Mouse (Mus musculus): ENCODE measurements around the gene Olfr1512. TPM values are rescaled to one million over a fixed set of nuclear protein-coding genes. Genes with fewer than 3 reads are reported as not detected.

Gene Olfr1512
- total RNA-seq, 1 experiment = not detected

- TF ChIP-seq MAFK (IDR thresholded peaks at IDR 0.05; ENCODE audit: insufficient read depth, low read depth, low read length) (no peak), ZC3H11A (IDR thresholded peaks at IDR 0.05; ENCODE audit: borderline replicate concordance, low read depth, low read length) (no peak), ZNF384 (IDR thresholded peaks at IDR 0.05; ENCODE audit: low read depth, low read length) (no peak), HCFC1 (IDR thresholded peaks at IDR 0.05; ENCODE audit: borderline replicate concordance, insufficient read depth, low read length) (no peak), CHD2 (IDR thresholded peaks at IDR 0.05; ENCODE audit: low read depth, low read length) (no peak)
- peaks cover 8 to 11% of the 10 kb centered on the region in 2 experiments for H3K4me1 ChIP-seq (ENCODE audit: control insufficient read depth in 2 of 2, insufficient read depth in 2 of 2, low read length in 2 of 2, poor library complexity in 1 of 2)
- no peak for DNase-seq (ENCODE audit: low read depth, low spot score)
- no peak overlapping the region for H3K27ac ChIP-seq (ENCODE audit: insufficient read depth, low read depth, low read length, poor library complexity, severe bottlenecking)
- no peaks in the 10 kb centered on the region for H3K36me3 ChIP-seq (ENCODE audit: control insufficient read depth, insufficient read depth, low read length, poor library complexity, severe bottlenecking)
- H3K9ac ChIP-seq (ENCODE audit: insufficient read depth, low read depth, low read length, poor library complexity, severe bottlenecking) = no peak overlapping the region
- H3K9me3 ChIP-seq (ENCODE audit: control insufficient read depth, insufficient read depth, low read depth, low read length) = no peaks in the 10 kb centered on the region
- in situ Hi-C loops (cut with MboI; ENCODE audit: low sequenced_read_pairs in 2 of 2, unreplicated experiment in 2 of 2) = loop anchor here in 1 of 2 experiments (25.0 kb wide), 1 partner anchor 420 kb away; the partner anchor contains the start of genes Ndrg2, Rnase13 and Tppp2
- H3K4me3 ChIP-seq (ENCODE audit: insufficient read depth in 1 of 2, low read depth in 1 of 2, low read length in 2 of 2, poor library complexity in 1 of 2, severe bottlenecking in 1 of 2) = no peak overlapping the region
These were observed 46.8 kb downstream of the Olfr1512 start for GRCm38 (mm10) chr14:52332171-52332570.

DNA sequence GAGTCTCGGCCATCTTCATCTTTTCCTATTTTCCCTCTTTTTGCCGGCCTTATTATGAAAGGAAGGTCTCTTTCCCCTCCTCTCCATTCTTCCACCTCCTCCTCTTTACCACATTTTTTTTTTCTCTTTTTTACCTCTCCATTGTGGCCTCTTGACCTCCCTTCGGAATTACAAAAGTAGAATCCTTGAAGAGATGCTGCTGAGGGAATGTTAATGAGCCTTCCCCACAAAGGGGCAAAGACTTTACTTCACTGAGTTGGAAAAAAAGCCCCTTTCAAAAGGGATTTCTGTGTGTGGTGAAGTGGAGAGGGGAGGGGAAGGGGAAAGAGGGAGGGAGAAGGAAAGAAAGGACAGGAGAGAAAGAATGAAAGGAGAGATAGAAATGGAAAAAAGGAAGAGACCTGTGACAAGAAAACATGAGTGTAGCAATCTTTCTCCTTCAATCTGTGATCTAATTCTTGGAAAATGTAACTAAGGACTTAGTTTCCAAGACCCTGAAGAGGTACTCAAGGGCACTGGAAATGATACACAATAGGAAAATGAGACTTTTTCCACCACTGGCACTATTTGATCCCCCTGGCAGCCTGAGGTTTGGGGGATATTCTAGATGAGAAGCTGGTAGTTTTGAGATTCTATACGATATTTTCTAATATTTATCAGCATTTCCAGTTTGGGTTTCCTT lies 47.8 kb downstream of the Olfr1512 start:
- Histone ChIP-seq H3K4me1 (ENCODE audit: control insufficient read depth in 2 of 2, insufficient read depth in 2 of 2, low read length in 2 of 2, poor library complexity in 1 of 2) (peaks cover 12% of the 10 kb centered on the region in 2 experiments), H3K36me3 (ENCODE audit: control insufficient read depth, insufficient read depth, low read length, poor library complexity, severe bottlenecking) (no peaks in the 10 kb centered on the region), H3K9me3 (ENCODE audit: control insufficient read depth, insufficient read depth, low read depth, low read length) (no peaks in the 10 kb centered on the region), H3K4me3 (ENCODE audit: insufficient read depth in 1 of 2, low read depth in 1 of 2, low read length in 2 of 2, poor library complexity in 1 of 2, severe bottlenecking in 1 of 2) (no peak overlapping the region), H3K27ac (ENCODE audit: insufficient read depth, low read depth, low read length, poor library complexity, severe bottlenecking) (no peak overlapping the region; the same call in 1 of the 2 replicates), H3K9ac (ENCODE audit: insufficient read depth, low read depth, low read length, poor library complexity, severe bottlenecking) (no peak overlapping the region)
- no peak for TF ChIP-seq HCFC1 (IDR thresholded peaks at IDR 0.05; ENCODE audit: borderline replicate concordance, insufficient read depth, low read length)
- no peak for TF ChIP-seq ZNF384 (IDR thresholded peaks at IDR 0.05; ENCODE audit: low read depth, low read length)
- TF ChIP-seq MAFK (IDR thresholded peaks at IDR 0.05; ENCODE audit: insufficient read depth, low read depth, low read length) = no peak
- TF ChIP-seq ZC3H11A (IDR thresholded peaks at IDR 0.05; ENCODE audit: borderline replicate concordance, low read depth, low read length) = no peak
- no peak for TF ChIP-seq CHD2 (IDR thresholded peaks at IDR 0.05; ENCODE audit: low read depth, low read length)
- DNase-seq (ENCODE audit: low read depth, low spot score) = no peak
- in situ Hi-C loops (cut with MboI; ENCODE audit: low sequenced_read_pairs in 2 of 2, unreplicated experiment in 2 of 2) = loop anchor here in 1 of 2 experiments (25.0 kb wide), 1 partner anchor 419 kb away; the partner anchor contains the start of genes Ndrg2, Rnase13 and Tppp2

GRCm38 (mm10) chr14:52327910-52328812 lies 50.8 kb downstream of the Olfr1512 start, which contains the start of gene Sall2:
TSS of gene Sall2 (minus strand) at chr14:52328762.
- no peak for TF ChIP-seq HCFC1 (IDR thresholded peaks at IDR 0.05; ENCODE audit: borderline replicate concordance, insufficient read depth, low read length)
- TF ChIP-seq CHD2 (IDR thresholded peaks at IDR 0.05; ENCODE audit: low read depth, low read length) = no peak
- TF ChIP-seq MAFK (IDR thresholded peaks at IDR 0.05; ENCODE audit: insufficient read depth, low read depth, low read length) = no peak
- no peak for TF ChIP-seq ZNF384 (IDR thresholded peaks at IDR 0.05; ENCODE audit: low read depth, low read length)
- TF ChIP-seq ZC3H11A (IDR thresholded peaks at IDR 0.05; ENCODE audit: borderline replicate concordance, low read depth, low read length) = no peak
- Histone ChIP-seq H3K9ac (ENCODE audit: insufficient read depth, low read depth, low read length, poor library complexity, severe bottlenecking) (peak within 1 kb of the TSS; percentile 72), H3K4me1 (ENCODE audit: control insufficient read depth in 2 of 2, insufficient read depth in 2 of 2, low read length in 2 of 2, poor library complexity in 1 of 2) (peaks cover 17 to 19% of the 10 kb centered on the region in 2 experiments), H3K27ac (ENCODE audit: insufficient read depth, low read depth, low read length, poor library complexity, severe bottlenecking) (peak within 1 kb of the TSS; percentile 52; the same call in 1 of the 2 replicates), H3K4me3 (ENCODE audit: insufficient read depth in 1 of 2, low read depth in 1 of 2, low read length in 2 of 2, poor library complexity in 1 of 2, severe bottlenecking in 1 of 2) (peak within 1 kb of the TSS; percentile 55 to 66), H3K9me3 (ENCODE audit: control insufficient read depth, insufficient read depth, low read depth, low read length) (no peaks in the 10 kb centered on the region), H3K36me3 (ENCODE audit: control insufficient read depth, insufficient read depth, low read length, poor library complexity, severe bottlenecking) (no peaks in the 10 kb centered on the region)
- in situ Hi-C loops (cut with MboI; ENCODE audit: low sequenced_read_pairs in 2 of 2, unreplicated experiment in 2 of 2) = loop anchor here in 1 of 2 experiments (25.0 kb wide), 1 partner anchor 416 kb away; the partner anchor contains the start of genes Ndrg2, Rnase13 and Tppp2
- DNase-seq (ENCODE audit: low read depth, low spot score) = no peak

GRCm38 (mm10) chr14:52327375-52327901 lies 51.5 kb downstream of the Olfr1512 start:
- no peaks in the 10 kb centered on the region for H3K36me3 ChIP-seq (ENCODE audit: control insufficient read depth, insufficient read depth, low read length, poor library complexity, severe bottlenecking)
- no peak for DNase-seq (ENCODE audit: low read depth, low spot score)
- H3K4me3 ChIP-seq (ENCODE audit: insufficient read depth in 1 of 2, low read depth in 1 of 2, low read length in 2 of 2, poor library complexity in 1 of 2, severe bottlenecking in 1 of 2) = peak overlapping the region; percentile 50 to 66; a peak in 3 of 4 replicates

More at GRCm38 (mm10) chr14:52327375-52327901, 51.5 kb downstream of the Olfr1512 start:
- in situ Hi-C loops (cut with MboI; ENCODE audit: low sequenced_read_pairs in 2 of 2, unreplicated experiment in 2 of 2) = loop anchor here in 1 of 2 experiments (25.0 kb wide), 1 partner anchor 415 kb away; the partner anchor contains the start of genes Ndrg2, Rnase13 and Tppp2
- Histone ChIP-seq H3K4me1 (ENCODE audit: control insufficient read depth in 2 of 2, insufficient read depth in 2 of 2, low read length in 2 of 2, poor library complexity in 1 of 2) (peaks cover 17 to 19% of the 10 kb centered on the region in 2 experiments), H3K9ac (ENCODE audit: insufficient read depth, low read depth, low read length, poor library complexity, severe bottlenecking) (no peak overlapping the region), H3K9me3 (ENCODE audit: control insufficient read depth, insufficient read depth, low read depth, low read length) (no peaks in the 10 kb centered on the region), H3K27ac (ENCODE audit: insufficient read depth, low read depth, low read length, poor library complexity, severe bottlenecking) (no peak overlapping the region)
- no peak for TF ChIP-seq HCFC1 (IDR thresholded peaks at IDR 0.05; ENCODE audit: borderline replicate concordance, insufficient read depth, low read length)
- TF ChIP-seq MAFK (IDR thresholded peaks at IDR 0.05; ENCODE audit: insufficient read depth, low read depth, low read length) = no peak
